Comparison of ENCODE assay signal across 22 mouse cellular contexts in the genomic region with DNA sequence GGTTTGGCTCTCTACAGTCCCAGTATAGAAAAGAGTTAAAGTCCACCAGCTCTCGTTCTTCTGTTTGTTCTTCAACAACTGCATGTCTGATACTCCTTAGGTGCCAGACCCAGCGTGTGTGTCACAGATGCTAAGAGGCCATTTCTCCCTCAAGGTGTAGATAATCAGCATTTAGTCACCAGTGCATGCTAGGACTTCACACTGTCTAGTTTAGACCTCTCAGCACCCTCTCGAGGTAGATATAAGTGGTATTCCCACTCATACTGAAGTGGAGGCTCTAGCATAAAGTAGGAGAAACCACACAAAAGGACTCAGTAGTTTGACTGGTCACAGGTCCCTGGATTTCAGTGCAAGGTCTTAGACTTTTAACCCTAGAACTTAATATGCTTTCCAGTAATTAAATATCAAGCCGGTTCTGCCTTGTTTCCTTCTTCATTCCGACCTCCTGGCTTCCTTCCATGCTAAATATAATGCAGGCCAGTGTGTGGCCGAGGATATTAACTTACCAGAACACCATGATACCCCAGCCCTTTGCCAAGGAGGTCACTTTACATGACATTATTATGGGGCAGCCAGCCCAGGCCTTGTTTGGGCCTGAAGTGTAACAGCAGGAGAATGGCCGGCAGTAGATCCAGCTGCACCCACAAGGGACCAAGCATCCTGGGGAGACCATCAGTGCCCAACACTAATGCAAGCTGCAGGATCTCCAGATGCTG. TPM values are rescaled to one million over a fixed set of nuclear protein-coding genes. Genes with fewer than 3 reads are reported as not detected.
DNase-seq lines count a peak whose midpoint lies in the region; ATAC-seq and TF ChIP-seq lines count a peak whose summit lies in the region.
"Had no signal": no experiment of that assay in that cellular context is flagged by ENCODE, and none has a peak within 500 bp of the region (broad histone marks: within the 10 kb centered on the region; RNA-seq: fewer than 3 reads in every experiment).

No protein-coding gene starts in this region.

- H3K9me3 ChIP-seq in heart, embryonic 15.5 days (replicated peaks) = no peaks in the 10 kb centered on the region
- H3K9me3 ChIP-seq in kidney, postnatal 0 days (replicated peaks; ENCODE audit: low read length) = no peaks in the 10 kb centered on the region
- H3K9me3 ChIP-seq in hindbrain, embryonic 14.5 days (ENCODE audit: control insufficient read depth, low read length) = no peaks in the 10 kb centered on the region
- H3K9me3 ChIP-seq: hindbrain, embryonic 13.5 days; limb, embryonic 10.5 days; midbrain, embryonic 10.5 days; neural tube, embryonic 13.5 days had no signal

- no peak overlapping the region for H3K9ac ChIP-seq in heart, embryonic 15.5 days
- H3K9ac ChIP-seq in kidney, postnatal 0 days (ENCODE audit: low read depth, low read length) = no peak overlapping the region
- no peak overlapping the region for H3K9ac ChIP-seq in hindbrain, embryonic 14.5 days
- H3K9ac ChIP-seq: hindbrain, embryonic 13.5 days; liver, embryonic 14.5 days; neural tube, embryonic 13.5 days had no signal

- intact Hi-C loops in left cerebral cortex, postnatal 36 days (cut with DNase I) = no loop called here

- no peak overlapping the region for H3K4me3 ChIP-seq in kidney, adult 2 months (ENCODE audit: insufficient read depth, low read depth, low read length)
- no peak overlapping the region for H3K4me3 ChIP-seq in heart, embryonic 15.5 days
- no peak overlapping the region for H3K4me3 ChIP-seq in kidney, postnatal 0 days (replicated peaks; ENCODE audit: low read depth, low read length)
- H3K4me3 ChIP-seq in hindbrain, embryonic 14.5 days (replicated peaks; ENCODE audit: low read length) = no peak overlapping the region
- H3K4me3 ChIP-seq: hindbrain, embryonic 13.5 days; limb, embryonic 10.5 days; midbrain, embryonic 10.5 days; neural tube, embryonic 13.5 days had no signal

- no peak overlapping the region for H3K27ac ChIP-seq in kidney, adult 2 months (ENCODE audit: insufficient read depth, low read depth, low read length)
- H3K27ac ChIP-seq in heart, embryonic 15.5 days = peak overlapping the region; percentile 56
- H3K27ac ChIP-seq in kidney, postnatal 0 days = no peak overlapping the region
- H3K27ac ChIP-seq in hindbrain, embryonic 14.5 days = no peak overlapping the region
- H3K27ac ChIP-seq: hindbrain, embryonic 13.5 days; limb, embryonic 10.5 days; liver, embryonic 14.5 days; midbrain, embryonic 10.5 days; neural tube, embryonic 13.5 days had no signal

- peak; percentile 30 for DNase-seq in kidney, adult 2 months
- no peak for DNase-seq in kidney, adult 11 months
- DNase-seq in gastrocnemius, adult 8-10 months (ENCODE audit: low spot score in 2 of 2) = peak; percentile 26 to 38
- DNase-seq in kidney, postnatal 0 days (ENCODE audit: low spot score) = peak; percentile 35
- DNase-seq in hindbrain, embryonic 14.5 days (ENCODE audit: low spot score) = no peak
- no peak for DNase-seq in left cerebral cortex, postnatal 36 days (ENCODE audit: low spot score in 2 of 2)
- no peak for DNase-seq in right cerebral cortex, postnatal 14 days
- DNase-seq: adrenal gland, adult 2 months; cerebellum, adult 2 months; lung, postnatal 14 days; thymus, adult 2 months had no signal

- no peak for TF ChIP-seq POLR2A in kidney, adult 2 months (IDR thresholded peaks at IDR 0.05; ENCODE audit: low read depth, low read length)

- peaks cover 19% of the 10 kb centered on the region for H3K4me1 ChIP-seq in kidney, adult 2 months (ENCODE audit: control insufficient read depth, insufficient read depth, low read length)
- peaks cover 13% of the 10 kb centered on the region for H3K4me1 ChIP-seq in heart, embryonic 15.5 days (replicated peaks)
- peaks cover 4% of the 10 kb centered on the region; the same call in 1 of the 2 replicates for H3K4me1 ChIP-seq in kidney, postnatal 0 days (replicated peaks; ENCODE audit: insufficient read depth, low read length)
- no peaks in the 10 kb centered on the region for H3K4me1 ChIP-seq in hindbrain, embryonic 14.5 days (replicated peaks; ENCODE audit: control insufficient read depth, insufficient read depth, low read length)

- 25% methylated on average over 7 of the region's 7 CpGs for WGBS in kidney, adult 2 months
- 28% methylated on average over 7 of the region's 7 CpGs for WGBS in heart, embryonic 15.5 days
- 25% methylated on average over 7 of the region's 7 CpGs for WGBS in kidney, postnatal 0 days
- WGBS in hindbrain, embryonic 14.5 days = 81% methylated on average over 7 of the region's 7 CpGs

- no peak overlapping the region for H3K4me2 ChIP-seq in heart, embryonic 15.5 days
- H3K4me2 ChIP-seq in kidney, postnatal 0 days (ENCODE audit: low read length) = no peak overlapping the region
- H3K4me2 ChIP-seq in hindbrain, embryonic 14.5 days (replicated peaks) = no peak overlapping the region
- H3K4me2 ChIP-seq: hindbrain, embryonic 13.5 days; neural tube, embryonic 13.5 days had no signal

- peak; percentile 68 for ATAC-seq in heart, embryonic 15.5 days (replicated peaks; ENCODE audit: insufficient number of reproducible peaks, insufficient read depth, low FRiP score, low read depth)
- ATAC-seq in kidney, postnatal 0 days (replicated peaks; ENCODE audit: low FRiP score, low read depth) = peak; percentile 47; the same call in 1 of the 2 replicates
- no peak for ATAC-seq in hindbrain, embryonic 14.5 days (ENCODE audit: low FRiP score)
- ATAC-seq: intestine, embryonic 16.5 days had no signal

- no peaks in the 10 kb centered on the region for H3K36me3 ChIP-seq in kidney, adult 2 months (ENCODE audit: control insufficient read depth, insufficient read depth, low read length)
- H3K36me3 ChIP-seq in heart, embryonic 15.5 days = no peaks in the 10 kb centered on the region
- H3K36me3 ChIP-seq in kidney, postnatal 0 days (ENCODE audit: insufficient read depth, low read length) = no peaks in the 10 kb centered on the region
- H3K36me3 ChIP-seq in hindbrain, embryonic 14.5 days (replicated peaks; ENCODE audit: control insufficient read depth, insufficient read depth) = no peaks in the 10 kb centered on the region
- H3K36me3 ChIP-seq: hindbrain, embryonic 13.5 days; limb, embryonic 10.5 days; midbrain, embryonic 10.5 days; neural tube, embryonic 13.5 days had no signal

- TF ChIP-seq CTCF in kidney, adult 2 months (conservative IDR thresholded peaks at IDR 0.05; ENCODE audit: insufficient read depth, insufficient read length, low read depth, low read length) = no peak
- no peak for TF ChIP-seq CTCF in kidney, postnatal 0 days (IDR thresholded peaks at IDR 0.05; ENCODE audit: low read depth)

- H3K27me3 ChIP-seq in kidney, adult 2 months (replicated peaks; ENCODE audit: control insufficient read depth, insufficient read depth, low read length) = no peaks in the 10 kb centered on the region
- no peaks in the 10 kb centered on the region for H3K27me3 ChIP-seq in heart, embryonic 15.5 days
- no peaks in the 10 kb centered on the region for H3K27me3 ChIP-seq in kidney, postnatal 0 days (ENCODE audit: insufficient read depth, low read length)
- H3K27me3 ChIP-seq in hindbrain, embryonic 14.5 days (ENCODE audit: control insufficient read depth, insufficient read depth, low read length) = no peaks in the 10 kb centered on the region
- H3K27me3 ChIP-seq: hindbrain, embryonic 13.5 days; neural tube, embryonic 13.5 days had no signal

RNA-seq across cellular contexts. Expression of a gene that starts 22.1 kb away (rescaled TPM):
- 34.5 and 37.8 TPM in 2 replicates for polyA plus RNA-seq in kidney, adult 2 months (2012; rRNA removed)
- not detected for total RNA-seq in gastrocnemius, adult 8-10 months (2022)
- polyA plus RNA-seq in heart, embryonic 15.5 days (2015; fragmentation: Nextera tagmentation; extraction: Ambion mirVana) = 0.25 and 0.46 TPM in 2 replicates
- polyA plus RNA-seq in kidney, postnatal 0 days (2015; fragmentation: Nextera tagmentation; extraction: Ambion mirVana) = 5.9 and 6.7 TPM in 2 replicates
- polyA plus RNA-seq in hindbrain, embryonic 14.5 days (2014; fragmentation: Nextera tagmentation; extraction: Ambion mirVana) = not detected in 2 replicates
- 1 to 10 TPM; 2.0 to 2.4 TPM for total RNA-seq in left cerebral cortex, postnatal 36 days (2021)
- total RNA-seq: common myeloid progenitor, adult 5-6 weeks; monocyte, adult 5-6 weeks had no signal
- polyA plus RNA-seq: C2C12; cerebellum, adult 2 months; forebrain, embryonic 11.5 days; liver, embryonic 14.5 days; midbrain, embryonic 10.5 days had no signal

RNA-seq across cellular contexts. Expression of a gene that starts 38.3 kb away (rescaled TPM):
- 4.7 and 7.3 TPM in 2 replicates for polyA plus RNA-seq in kidney, adult 2 months (2012; rRNA removed)
- 10 to 100 TPM in 3 of 4 experiments, 1 to 10 TPM in 1; 9.7 to 14.7 (median 12.0) TPM for total RNA-seq in gastrocnemius, adult 8-10 months (2022)
- polyA plus RNA-seq in heart, embryonic 15.5 days (2015; fragmentation: Nextera tagmentation; extraction: Ambion mirVana) = 7.0 and 10.0 TPM in 2 replicates
- polyA plus RNA-seq in kidney, postnatal 0 days (2015; fragmentation: Nextera tagmentation; extraction: Ambion mirVana) = 11.2 and 13.1 TPM in 2 replicates
- 20.2 and 26.4 TPM in 2 replicates for polyA plus RNA-seq in hindbrain, embryonic 14.5 days (2014; fragmentation: Nextera tagmentation; extraction: Ambion mirVana)
- 10 to 100 TPM; 19.8 to 24.8 TPM for total RNA-seq in left cerebral cortex, postnatal 36 days (2021)

Comparison
In these comparisons a context has a peak if more than half of its experiments do, and no peak if none do; other contexts are left out.
1. DNase-seq: peak in kidney, adult 2 months (single experiment), gastrocnemius, adult 8-10 months (2 of 2) and kidney, postnatal 0 days (single experiment); none in kidney, adult 11 months (single experiment), hindbrain, embryonic 14.5 days (single experiment), left cerebral cortex, postnatal 36 days (0 of 2) and right cerebral cortex, postnatal 14 days (single experiment).